Mouse (Mus musculus) liver, embryonic 14.5 days (tissue): ENCODE measurements around the gene Hdgf. TPM values are rescaled to one million over a fixed set of nuclear protein-coding genes. Genes with fewer than 3 reads are reported as not detected.
A peak's percentile ranks its signal among the peaks of the same experiment; 100 is the strongest.

Experiments used
- ATAC-seq: fragments of 200-750 bp; cut with Nextera tagmentation; 2 replicates; pipeline ENCODE4 v1.8.0; 2017; ENCODE audit warnings: moderate number of reproducible peaks, mild to moderate bottlenecking, moderate library complexity; ENCODE audit not compliant: insufficient read depth
- DNase-seq, 3 experiments: peaks; one replicate each; pipeline ENCODE4 v3.0.0-alpha.2; 2012 to 2013; ENCODE audit warnings: low read depth in 3 of 3, low spot score in 3 of 3
- H3K27ac ChIP-seq: fragments of 300-500 bp; sonication (generic); 2 replicates; pipeline ENCODE4 v1.5.1; 2014; ENCODE audit warnings: moderate library complexity, mild to moderate bottlenecking, control low read depth, inconsistent platforms
- H3K27me3 ChIP-seq: fragments of 300-500 bp; sonication (generic); 2 replicates; pipeline ENCODE4 v1.6.1; 2014; ENCODE audit warnings: mild to moderate bottlenecking, low read length, moderate library complexity; ENCODE audit not compliant: control insufficient read depth, insufficient read depth
- H3K36me3 ChIP-seq: fragments of 300-500 bp; sonication (generic); replicated peaks from 2 replicates; pipeline ENCODE4 v1.6.1; 2014; ENCODE audit warnings: low read depth; ENCODE audit not compliant: control insufficient read depth, insufficient read depth
- H3K4me1 ChIP-seq, 2 experiments: fragments of 200-500 bp in 1 of 2; fragments of 300-500 bp in 1 of 2; sonication (generic) in 1 of 2; replicated peaks; 2 replicates each; pipeline ENCODE4 v1.6.1; 2012 to 2014; ENCODE audit warnings: antibody characterized with exemption in 1 of 2, inconsistent platforms in 1 of 2, low read length in 1 of 2; ENCODE audit not compliant: control insufficient read depth in 2 of 2, insufficient read depth in 2 of 2
- H3K4me2 ChIP-seq: fragments of 300-500 bp; sonication (generic); 2 replicates; pipeline ENCODE4 v1.6.1; 2014; ENCODE audit warnings: low read depth, mild to moderate bottlenecking, control low read depth, moderate library complexity
- H3K4me3 ChIP-seq, 2 experiments: fragments of 200-500 bp in 1 of 2; fragments of 300-500 bp in 1 of 2; sonication (generic) in 1 of 2; 2 replicates each; pipeline ENCODE4 v1.5.1; 2012 to 2014; ENCODE audit warnings: low read depth in 2 of 2, low read length in 2 of 2, mild to moderate bottlenecking in 2 of 2, control low read depth in 1 of 2, inconsistent platforms in 1 of 2, moderate library complexity in 1 of 2; ENCODE audit not compliant: insufficient read depth in 1 of 2
- H3K9ac ChIP-seq: fragments of 300-500 bp; sonication (generic); replicated peaks from 2 replicates; pipeline ENCODE4 v1.6.1; 2014; ENCODE audit warnings: mild to moderate bottlenecking, control low read depth, moderate library complexity
- H3K9me3 ChIP-seq: fragments of 300-500 bp; sonication (generic); 2 replicates; pipeline ENCODE4 v1.6.1; 2016; ENCODE audit warnings: low read length, mixed read lengths; ENCODE audit not compliant: control insufficient read depth
- CTCF ChIP-seq: IDR thresholded peaks from 2 replicates; pipeline ENCODE4 v1.5.1; 2016; ENCODE audit warnings: antibody characterized with exemption, low read depth, control low read depth
- EP300 ChIP-seq: IDR thresholded peaks from 2 replicates; pipeline ENCODE4 v1.6.1; 2016; ENCODE audit warnings: antibody characterized with exemption, low read depth
- WGBS: fragments of 180-500 bp; shearing (Covaris S2); extraction: QIAGEN DNeasy Blood & Tissue Kit; methylation state at CpG from one replicate; pipeline ENCODE4 v1.1.7; 2014; ENCODE audit not compliant: insufficient replicate concordance; 5-methylcytosine and 5-hydroxymethylcytosine counted together
- polyA plus RNA-seq, 2 experiments: library from polyadenylated mRNA; depleted of rRNA in 1 of 2; stranded (reverse) in 1 of 2; unstranded in 1 of 2; fragments of >200 nt; fragmentation: Nextera tagmentation in 1 of 2; extraction: Ambion mirVana in 1 of 2; gene quantifications; 2 replicates each; pipeline versions ENCODE4 v1.2.1 to v1.2.3; 2012 to 2014

Gene Hdgf
- polyA plus RNA-seq, 2 experiments, result 167 to 204 TPM

- H3K9ac ChIP-seq, result no peak overlapping the region
- ATAC-seq (no peak), DNase-seq (no peak)
- peaks cover 0 to 2% of the 10 kb centered on the region in 2 experiments; a peak in 1 of 4 replicates for H3K4me1 ChIP-seq
- H3K36me3 ChIP-seq, result no peaks in the 10 kb centered on the region
- TF ChIP-seq EP300 (no peak), CTCF (no peak)
- H3K4me3 ChIP-seq, result peak overlapping the region in 1 of 2 experiments; percentile 43; a peak in 2 of 4 replicates
- peaks cover 17% of the 10 kb centered on the region for H3K27me3 ChIP-seq
- no peak overlapping the region for H3K27ac ChIP-seq
- no peaks in the 10 kb centered on the region for H3K9me3 ChIP-seq
- 12% methylated on average over 10 of the region's 10 CpGs for WGBS
- peak overlapping the region; percentile 64 for H3K4me2 ChIP-seq
These were observed 54.1 kb downstream of the Hdgf start for GRCm38 (mm10) chr3:87960191-87960585.

GRCm38 (mm10) chr3:87960586-87961191, 54.6 kb downstream of the Hdgf start:
- Histone ChIP-seq H3K9me3 (no peaks in the 10 kb centered on the region), H3K36me3 (no peaks in the 10 kb centered on the region), H3K4me1 (peaks cover 0 to 2% of the 10 kb centered on the region in 2 experiments; a peak in 1 of 4 replicates), H3K9ac (no peak overlapping the region), H3K27ac (no peak overlapping the region), H3K27me3 (peaks cover 17% of the 10 kb centered on the region), H3K4me2 (peak overlapping the region; percentile 64), H3K4me3 (peak overlapping the region in 1 of 2 experiments; percentile 43; a peak in 2 of 4 replicates)
- under 1% methylated on average over 27 of the region's 27 CpGs for WGBS
- TF ChIP-seq EP300, result no peak
- peak; percentile 89 for TF ChIP-seq CTCF
- peak; percentile 83 for ATAC-seq
- peak; percentile 58 to 61 (median 59) for DNase-seq

Other genes starting within 250 kb of the Hdgf start
- gene Lrrc71, start 157.7 kb upstream of the Hdgf start, polyA plus RNA-seq (2012; rRNA removed), result 0.08 and 0.09 TPM in 2 replicates
- 0.24 and 0.29 TPM in 2 replicates for gene Lrrc71, start 157.7 kb upstream of the Hdgf start, polyA plus RNA-seq (2014; fragmentation: Nextera tagmentation; extraction: Ambion mirVana)
- gene Ntrk1, start 111.2 kb upstream of the Hdgf start, polyA plus RNA-seq (2012; rRNA removed), result 0.08 and 0.10 TPM in 2 replicates
- gene Ntrk1, start 111.2 kb upstream of the Hdgf start, polyA plus RNA-seq (2014; fragmentation: Nextera tagmentation; extraction: Ambion mirVana), result 0.04 and 0.14 TPM in 2 replicates
- 0.02 TPM in 2 replicates for gene Insrr, start 109.4 kb upstream of the Hdgf start, polyA plus RNA-seq (2012; rRNA removed)
- not detected in 2 replicates for gene Insrr, start 109.4 kb upstream of the Hdgf start, polyA plus RNA-seq (2014; fragmentation: Nextera tagmentation; extraction: Ambion mirVana)
- gene Pear1, start 82.0 kb upstream of the Hdgf start, polyA plus RNA-seq (2012; rRNA removed), result 5.4 and 6.9 TPM in 2 replicates
- 3.8 and 4.5 TPM in 2 replicates for gene Pear1, start 82.0 kb upstream of the Hdgf start, polyA plus RNA-seq (2014; fragmentation: Nextera tagmentation; extraction: Ambion mirVana)
- gene Sh2d2a, start 59.6 kb upstream of the Hdgf start, polyA plus RNA-seq (2012; rRNA removed), result 0.04 and 0.09 TPM in 2 replicates
- 0.10 and 0.13 TPM in 2 replicates for gene Sh2d2a, start 59.6 kb upstream of the Hdgf start, polyA plus RNA-seq (2014; fragmentation: Nextera tagmentation; extraction: Ambion mirVana)
- 14.8 and 15.4 TPM in 2 replicates for gene Prcc, start 20.7 kb upstream of the Hdgf start, polyA plus RNA-seq (2012; rRNA removed)
- gene Prcc, start 20.7 kb upstream of the Hdgf start, polyA plus RNA-seq (2014; fragmentation: Nextera tagmentation; extraction: Ambion mirVana), result 5.0 and 6.7 TPM in 2 replicates
- gene Mrpl24, start 13.2 kb downstream of the Hdgf start, polyA plus RNA-seq (2012; rRNA removed), result 43.9 and 50.1 TPM in 2 replicates
- gene Mrpl24, start 13.2 kb downstream of the Hdgf start, polyA plus RNA-seq (2014; fragmentation: Nextera tagmentation; extraction: Ambion mirVana), result 37.9 and 43.4 TPM in 2 replicates
- 9.3 and 14.8 TPM in 2 replicates for gene Isg20l2, start 24.0 kb downstream of the Hdgf start, polyA plus RNA-seq (2012; rRNA removed)
- 9.7 and 11.0 TPM in 2 replicates for gene Isg20l2, start 24.0 kb downstream of the Hdgf start, polyA plus RNA-seq (2014; fragmentation: Nextera tagmentation; extraction: Ambion mirVana)
- 8.9 and 9.2 TPM in 2 replicates for gene Rrnad1, start 24.4 kb downstream of the Hdgf start, polyA plus RNA-seq (2012; rRNA removed)
- gene Rrnad1, start 24.4 kb downstream of the Hdgf start, polyA plus RNA-seq (2014; fragmentation: Nextera tagmentation; extraction: Ambion mirVana), result 3.5 and 3.6 TPM in 2 replicates
- 0.17 and 0.23 TPM in 2 replicates for gene Crabp2, start 42.3 kb downstream of the Hdgf start, polyA plus RNA-seq (2012; rRNA removed)
- gene Crabp2, start 42.3 kb downstream of the Hdgf start, polyA plus RNA-seq (2014; fragmentation: Nextera tagmentation; extraction: Ambion mirVana), result 0.10 and 0.15 TPM in 2 replicates
- 0.78 and 1.1 TPM in 2 replicates for gene Nes, start 64.8 kb downstream of the Hdgf start, polyA plus RNA-seq (2012; rRNA removed)
- 0.80 and 0.83 TPM in 2 replicates for gene Nes, start 64.8 kb downstream of the Hdgf start, polyA plus RNA-seq (2014; fragmentation: Nextera tagmentation; extraction: Ambion mirVana)
- 0.08 TPM in 1 of 2 replicates, not detected in the other for gene Bcan, start 93.9 kb downstream of the Hdgf start, polyA plus RNA-seq (2012; rRNA removed)
- not detected in 2 replicates for gene Bcan, start 93.9 kb downstream of the Hdgf start, polyA plus RNA-seq (2014; fragmentation: Nextera tagmentation; extraction: Ambion mirVana)
- gene Hapln2, start 121.3 kb downstream of the Hdgf start, polyA plus RNA-seq (2012; rRNA removed), result not detected in 2 replicates
- gene Hapln2, start 121.3 kb downstream of the Hdgf start, polyA plus RNA-seq (2014; fragmentation: Nextera tagmentation; extraction: Ambion mirVana), result not detected in 2 replicates
- gene Gpatch4, start 136.8 kb downstream of the Hdgf start, polyA plus RNA-seq (2012; rRNA removed), result 5.4 and 11.5 TPM in 2 replicates
- 19.0 and 22.2 TPM in 2 replicates for gene Gpatch4, start 136.8 kb downstream of the Hdgf start, polyA plus RNA-seq (2014; fragmentation: Nextera tagmentation; extraction: Ambion mirVana)
- gene Naxe, start 152.2 kb downstream of the Hdgf start, polyA plus RNA-seq (2012; rRNA removed), result 25.0 and 26.1 TPM in 2 replicates
- gene Naxe, start 152.2 kb downstream of the Hdgf start, polyA plus RNA-seq (2014; fragmentation: Nextera tagmentation; extraction: Ambion mirVana), result 59.6 and 67.7 TPM in 2 replicates
- gene Ttc24, start 172.0 kb downstream of the Hdgf start, polyA plus RNA-seq (2012; rRNA removed), result not detected in 2 replicates
- not detected in 2 replicates for gene Ttc24, start 172.0 kb downstream of the Hdgf start, polyA plus RNA-seq (2014; fragmentation: Nextera tagmentation; extraction: Ambion mirVana)
- gene Iqgap3, start 175.7 kb downstream of the Hdgf start, polyA plus RNA-seq (2012; rRNA removed), result 8.4 and 8.8 TPM in 2 replicates
- 6.7 and 7.6 TPM in 2 replicates for gene Iqgap3, start 175.7 kb downstream of the Hdgf start, polyA plus RNA-seq (2014; fragmentation: Nextera tagmentation; extraction: Ambion mirVana)
- gene Mef2d, start 236.1 kb downstream of the Hdgf start, polyA plus RNA-seq (2012; rRNA removed), result 10.3 and 11.1 TPM in 2 replicates
- gene Mef2d, start 236.1 kb downstream of the Hdgf start, polyA plus RNA-seq (2014; fragmentation: Nextera tagmentation; extraction: Ambion mirVana), result 6.4 and 7.5 TPM in 2 replicates